ENCODE assay signal across 17 mouse cellular contexts in genomic region chr6:118758290-118758907, GRCm38 (mm10).
DNase-seq lines count a peak whose midpoint lies in the region; ATAC-seq and TF ChIP-seq lines count a peak whose summit lies in the region.
"Had no signal": no experiment of that assay in that cellular context is flagged by ENCODE, and none has a peak within 500 bp of the region (broad histone marks: within the 10 kb centered on the region; RNA-seq: fewer than 3 reads in every experiment).

No protein-coding gene starts in this region.

- no peaks in the 10 kb centered on the region for H3K36me3 ChIP-seq in heart, embryonic 15.5 days
- peaks cover 3% of the 10 kb centered on the region; the same call in 1 of the 2 replicates for H3K36me3 ChIP-seq in erythroblast, embryonic 14.5 days (ENCODE audit: control insufficient read depth)
- no peaks in the 10 kb centered on the region for H3K36me3 ChIP-seq in liver, postnatal 0 days (replicated peaks; ENCODE audit: insufficient read depth, low read length)
- H3K36me3 ChIP-seq: forebrain, embryonic 15.5 days; lung, embryonic 15.5 days; midbrain, embryonic 10.5 days had no signal

- no peak for TF ChIP-seq CTCF in liver, postnatal 0 days (IDR thresholded peaks at IDR 0.05; ENCODE audit: low read depth)

- whole genome bisulfite sequencing in heart, embryonic 15.5 days = 28% methylated on average over 7 of the region's 7 CpGs
- 35% methylated on average over 7 of the region's 7 CpGs for WGBS in liver, postnatal 0 days (ENCODE audit: insufficient replicate concordance)

- H3K27ac ChIP-seq in heart, embryonic 15.5 days = peak overlapping the region; percentile 56; the same call in 1 of the 2 replicates
- peak overlapping the region; percentile 79 for H3K27ac ChIP-seq in liver, postnatal 0 days (ENCODE audit: low read depth)
- H3K27ac ChIP-seq: forebrain, embryonic 15.5 days; lung, embryonic 15.5 days; midbrain, embryonic 10.5 days had no signal

- peaks cover 39% of the 10 kb centered on the region for H3K4me1 ChIP-seq in heart, embryonic 15.5 days (replicated peaks)
- peaks cover 70% of the 10 kb centered on the region for H3K4me1 ChIP-seq in erythroblast, embryonic 14.5 days (ENCODE audit: control insufficient read depth)
- peaks cover 12% of the 10 kb centered on the region for H3K4me1 ChIP-seq in liver, postnatal 0 days (ENCODE audit: insufficient read depth)
- H3K4me1 ChIP-seq: lung, embryonic 15.5 days; midbrain, embryonic 10.5 days had no signal

- intact Hi-C loops in heart, postnatal 25 days (cut with DNase I) = no loop called here

- ATAC-seq in heart, embryonic 15.5 days (replicated peaks; ENCODE audit: insufficient number of reproducible peaks, insufficient read depth, low FRiP score, low read depth) = 0 out of 2 replicates have a peak, but pooled peaks have one; percentile 21
- ATAC-seq in liver, postnatal 0 days = peak; percentile 82
- ATAC-seq: forebrain, embryonic 15.5 days had no signal

- no peak overlapping the region for H3K9ac ChIP-seq in heart, embryonic 15.5 days
- no peak overlapping the region for H3K9ac ChIP-seq in liver, postnatal 0 days (replicated peaks)
- H3K9ac ChIP-seq: forebrain, embryonic 15.5 days; lung, embryonic 15.5 days had no signal

- no peak overlapping the region for H3K4me3 ChIP-seq in heart, embryonic 15.5 days
- H3K4me3 ChIP-seq in erythroblast, embryonic 14.5 days (replicated peaks) = peak overlapping the region; percentile 48
- H3K4me3 ChIP-seq in liver, postnatal 0 days (ENCODE audit: low read depth, low read length) = peak overlapping the region; percentile 5; the same call in 1 of the 2 replicates
- H3K4me3 ChIP-seq: forebrain, embryonic 15.5 days; lung, embryonic 15.5 days; midbrain, embryonic 10.5 days; myocyte had no signal

- DNase-seq in heart, postnatal 25 days (ENCODE audit: low spot score) = no peak
- DNase-seq in MEL-GATA-1-ER (ENCODE audit: extremely low read depth, low read depth) = peak; percentile 98
- peak; percentile 61 for DNase-seq in liver, postnatal 0 days
- no peak for DNase-seq in B cell, adult 2 months
- no peak for DNase-seq in layer of hippocampus, postnatal 36 days
- DNase-seq in embryo, embryonic 10 days (ENCODE audit: low spot score) = no peak
- DNase-seq: cerebellum, adult 9-11 months; heart, postnatal 14 days; kidney, adult 11 months; kidney, postnatal 36 days; thymus, adult 2 months had no signal

- H3K4me2 ChIP-seq in heart, embryonic 15.5 days = no peak overlapping the region
- H3K4me2 ChIP-seq in liver, postnatal 0 days (ENCODE audit: low read depth, low read length) = peak overlapping the region; percentile 68
- H3K4me2 ChIP-seq: forebrain, embryonic 15.5 days; lung, embryonic 15.5 days had no signal

- H3K9me3 ChIP-seq in heart, embryonic 15.5 days (replicated peaks) = no peaks in the 10 kb centered on the region
- H3K9me3 ChIP-seq in erythroblast, embryonic 14.5 days (ENCODE audit: control insufficient read depth, low read length) = no peaks in the 10 kb centered on the region
- H3K9me3 ChIP-seq in liver, postnatal 0 days (ENCODE audit: low read length) = no peaks in the 10 kb centered on the region
- H3K9me3 ChIP-seq: forebrain, embryonic 15.5 days; lung, embryonic 15.5 days; midbrain, embryonic 10.5 days had no signal

- peak; percentile 93 for TF ChIP-seq EP300 in liver, postnatal 0 days (IDR thresholded peaks at IDR 0.05; ENCODE audit: low read depth)

- H3K27me3 ChIP-seq in heart, embryonic 15.5 days = no peaks in the 10 kb centered on the region
- H3K27me3 ChIP-seq in erythroblast, embryonic 14.5 days (ENCODE audit: control insufficient read depth) = no peaks in the 10 kb centered on the region
- no peaks in the 10 kb centered on the region for H3K27me3 ChIP-seq in liver, postnatal 0 days (ENCODE audit: insufficient read depth, low read length)
- H3K27me3 ChIP-seq: forebrain, embryonic 15.5 days; lung, embryonic 15.5 days had no signal

Comparison
In these comparisons a context has a peak if more than half of its experiments do, and no peak if none do; other contexts are left out.
1. DNase-seq: peak in MEL-GATA-1-ER (single experiment) and liver, postnatal 0 days (single experiment); none in heart, postnatal 25 days (single experiment), B cell, adult 2 months (0 of 2), layer of hippocampus, postnatal 36 days (0 of 2) and embryo, embryonic 10 days (single experiment).